Mouse (Mus musculus) testis, adult 2 months (tissue): ENCODE results near the gene Grhpr.

Experiments used
- CTCF ChIP-seq: fragments of 200-500 bp; IDR thresholded peaks from 2 replicates; pipeline ENCODE4 v1.5.1; 2012; ENCODE audit warnings: low read depth, mild to moderate bottlenecking, inconsistent platforms, low read length, moderate library complexity; ENCODE audit not compliant: control insufficient read depth, insufficient read depth, insufficient replicate concordance
- POLR2A ChIP-seq: fragments of 200-500 bp; IDR thresholded peaks from 2 replicates; pipeline ENCODE4 v1.6.1; 2012; ENCODE audit warnings: low read depth, mild to moderate bottlenecking, inconsistent platforms, low read length, moderate library complexity; ENCODE audit not compliant: control insufficient read depth

DNA sequence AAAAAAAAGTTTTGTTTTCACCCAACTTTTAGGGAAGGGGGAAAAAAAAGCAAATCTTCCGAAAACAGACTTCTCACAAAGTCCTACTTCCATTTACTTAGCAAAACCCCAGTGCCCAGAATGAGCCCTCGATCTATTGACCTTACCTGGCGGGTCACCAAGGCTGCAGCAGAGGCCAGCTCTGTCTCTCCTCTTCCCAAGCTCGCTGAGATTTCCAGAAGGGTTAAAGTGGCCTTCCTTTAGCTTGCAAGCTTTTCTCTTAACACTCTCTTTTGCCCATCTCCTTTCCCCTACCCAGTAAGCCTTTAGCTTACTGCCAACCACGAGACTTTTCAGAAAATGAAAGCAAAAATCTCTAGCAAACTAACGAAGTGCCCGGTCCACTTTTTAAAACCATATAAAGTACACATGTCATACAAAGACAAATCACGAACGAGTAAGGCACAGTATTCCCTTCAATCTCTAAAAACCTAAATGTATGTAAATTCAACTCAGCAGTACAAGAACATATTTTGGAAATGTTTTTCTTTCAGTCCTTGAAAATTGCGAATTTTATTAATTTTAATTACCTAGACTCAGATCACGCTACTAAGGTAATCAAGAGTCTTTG is 29.7 kb downstream of the Grhpr start:
- no peak for TF ChIP-seq POLR2A
- TF ChIP-seq CTCF, result no peak
